Mouse (Mus musculus): Measurements from ENCODE around the gene Gstm1. TPM values are rescaled to one million over a fixed set of nuclear protein-coding genes. Genes with fewer than 3 reads are reported as not detected.
A peak's percentile ranks its signal among the peaks of the same experiment; 100 is the strongest.
"Not testable (repeated sequence)": the region's sequence is repeated elsewhere in the genome, so short reads cannot be mapped to it uniquely, and the experiment has no call there.

The Gstm1 gene
- total RNA-seq, 2 experiments from 2014 or later, result 279 to 320 TPM

- no peak for DNase-seq (ENCODE audit: low spot score in 2 of 2)
These were observed 532 bp upstream of the Gstm1 start for GRCm38 (mm10) chr3:108018190-108018820.

DNA sequence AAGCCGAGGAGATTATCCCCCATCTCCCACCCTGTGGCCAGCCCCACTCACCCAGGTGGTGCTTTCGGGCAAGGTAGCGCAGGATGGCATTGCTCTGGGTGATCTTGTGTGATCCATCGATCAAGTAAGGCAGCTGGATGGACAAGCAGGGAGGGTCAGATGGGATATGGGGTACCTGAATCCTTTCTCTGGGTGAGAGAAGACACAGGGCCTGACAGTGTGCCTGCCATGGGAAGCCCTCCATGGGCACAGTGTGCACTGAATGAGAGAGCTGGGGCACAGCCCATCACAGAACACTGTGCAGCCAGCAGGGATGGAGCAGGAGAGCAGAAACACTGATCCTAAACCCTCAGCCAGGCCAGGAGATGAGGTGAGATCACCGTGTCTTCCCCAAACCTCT lies 1.3 kb downstream of the Gstm1 start:
- not testable (repeated sequence) for DNase-seq (ENCODE audit: low spot score in 2 of 2)

DNA sequence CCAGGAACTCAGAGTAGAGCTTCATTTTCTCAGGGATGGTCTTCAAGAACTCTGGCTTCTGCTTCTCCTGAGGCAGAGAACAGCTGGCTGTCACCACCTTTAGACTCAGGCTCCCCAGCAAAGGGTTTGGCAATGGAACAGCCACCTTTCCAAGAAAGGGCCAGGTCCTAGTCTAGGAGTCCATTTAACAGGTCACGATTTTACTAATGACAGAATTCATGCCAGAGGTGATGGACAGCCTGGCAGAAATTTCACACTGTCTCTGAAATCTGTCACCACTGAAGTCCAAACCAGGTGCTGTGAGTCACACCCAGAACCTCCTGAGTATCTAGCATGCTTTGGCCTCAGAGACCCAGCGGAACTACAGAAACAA lies 2.8 kb downstream of the Gstm1 start:
- no peak for DNase-seq (ENCODE audit: low spot score in 2 of 2)

DNA sequence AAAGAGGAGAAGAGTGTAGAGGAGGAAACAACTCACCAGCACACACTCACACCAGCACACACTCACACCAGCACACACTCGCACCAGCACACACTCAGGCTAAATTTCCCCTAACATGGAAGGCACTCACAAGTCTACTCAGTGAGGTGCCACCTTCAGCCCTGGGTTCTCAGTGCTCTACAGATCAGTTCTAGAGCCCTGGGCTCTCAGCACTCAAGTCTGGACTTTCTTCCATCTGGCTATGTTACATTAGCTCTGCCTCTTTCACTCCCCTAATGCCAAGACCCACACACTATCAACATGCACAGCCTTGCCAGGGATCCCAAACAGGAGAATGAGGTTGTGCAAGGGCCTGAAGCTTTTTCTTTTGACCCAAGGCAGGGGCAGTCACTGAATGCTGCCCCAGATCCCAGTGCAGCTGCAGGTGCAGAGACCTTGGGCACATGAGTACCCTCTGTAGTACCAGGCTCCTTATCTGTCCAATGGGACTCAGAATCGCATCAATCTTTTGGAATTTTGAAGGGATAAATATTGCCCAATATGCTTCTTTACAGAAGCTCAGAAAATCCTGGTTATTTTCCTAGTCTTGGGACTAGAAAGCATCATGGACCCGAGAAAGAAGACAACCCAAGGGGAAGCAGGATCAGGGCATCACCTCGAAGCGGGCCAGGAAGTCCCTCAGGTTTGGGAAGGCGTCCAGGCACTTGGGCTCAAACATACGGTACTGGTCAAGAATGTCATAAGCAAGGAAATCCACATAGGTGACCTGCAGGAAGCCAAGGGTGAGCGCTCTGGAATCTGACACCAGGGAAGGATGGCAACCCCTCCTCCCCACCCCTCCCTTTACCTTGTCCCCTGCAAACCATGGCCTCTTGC lies 3.4 kb downstream of the Gstm1 start:
- no peak for DNase-seq (ENCODE audit: low spot score in 2 of 2)

DNA sequence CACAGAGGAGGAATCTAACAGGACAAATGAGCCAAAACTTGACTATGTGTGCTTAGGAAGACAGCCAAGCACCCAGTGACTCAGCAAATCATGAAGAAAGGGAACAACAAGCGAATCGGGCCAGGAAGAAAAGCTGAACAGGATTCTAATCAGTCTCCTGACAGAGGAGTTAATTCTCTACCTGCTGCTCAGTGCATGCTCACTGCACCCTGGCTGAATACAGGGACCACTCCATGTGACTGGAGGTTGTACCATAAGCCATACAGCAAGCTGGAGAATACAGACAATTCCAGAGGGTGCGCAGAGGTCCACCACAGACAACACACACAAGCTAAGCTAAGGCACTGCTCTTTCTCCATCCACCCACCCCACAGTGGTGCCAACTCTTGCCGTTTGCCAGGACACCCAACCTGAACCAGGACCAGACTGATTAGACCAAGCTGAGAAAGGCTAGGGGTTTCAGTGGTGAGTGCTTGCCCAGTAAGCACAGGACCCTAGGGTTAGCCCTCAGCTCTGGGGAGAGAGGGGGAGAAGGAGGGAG lies 4.4 kb downstream of the Gstm1 start:
- peak; percentile 67 to 81 for DNase-seq (ENCODE audit: low spot score in 2 of 2)

GRCm38 (mm10) chr3:108011558-108011957 lies 6.2 kb downstream of the Gstm1 start:
- no peak for DNase-seq (ENCODE audit: low spot score in 2 of 2)

DNA sequence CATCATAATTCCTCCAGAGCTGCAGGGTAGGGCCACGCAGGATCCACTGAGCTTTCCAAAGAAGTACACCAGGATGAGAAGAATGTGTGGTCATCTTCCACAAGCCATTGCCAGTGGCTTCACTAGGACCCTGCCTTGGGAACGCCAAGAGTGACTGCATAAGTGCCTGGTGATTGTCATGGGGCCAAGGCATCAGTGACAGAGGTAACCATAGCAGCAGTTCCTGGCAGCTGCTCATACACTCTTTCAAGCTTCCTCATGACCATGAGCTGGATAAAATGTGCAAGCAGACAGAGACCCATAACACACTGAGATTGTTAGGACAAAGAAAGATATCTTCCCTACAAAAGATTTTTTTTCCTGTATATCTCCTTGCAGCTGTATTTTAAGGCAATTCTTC lies 7.5 kb downstream of the Gstm1 start:
- DNase-seq (ENCODE audit: low spot score in 2 of 2), result no peak

GRCm38 (mm10) chr3:108002021-108002420 lies 15.8 kb downstream of the Gstm1 start:
- no peak for DNase-seq (ENCODE audit: low spot score in 2 of 2)

DNA sequence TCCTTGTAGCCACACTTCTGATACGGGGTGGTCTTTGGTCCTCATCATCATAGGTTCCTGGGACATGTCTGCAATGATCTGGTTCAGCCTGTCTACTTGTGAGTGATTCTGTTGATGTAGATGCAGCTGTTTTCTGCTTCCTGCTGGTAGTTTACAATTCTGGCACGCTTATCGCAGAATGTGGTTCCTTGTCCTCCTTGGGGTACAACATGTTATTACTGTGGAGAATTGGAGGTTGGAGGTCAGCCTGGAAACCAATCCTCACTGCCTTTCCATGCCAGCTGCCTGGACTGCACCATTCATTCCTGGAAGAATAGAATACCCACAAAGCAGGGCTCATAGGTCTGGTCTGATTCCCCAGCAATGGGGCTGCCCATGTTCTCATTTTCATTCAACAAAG lies 18.3 kb downstream of the Gstm1 start:
- no peak for DNase-seq (ENCODE audit: low spot score in 2 of 2)

DNA sequence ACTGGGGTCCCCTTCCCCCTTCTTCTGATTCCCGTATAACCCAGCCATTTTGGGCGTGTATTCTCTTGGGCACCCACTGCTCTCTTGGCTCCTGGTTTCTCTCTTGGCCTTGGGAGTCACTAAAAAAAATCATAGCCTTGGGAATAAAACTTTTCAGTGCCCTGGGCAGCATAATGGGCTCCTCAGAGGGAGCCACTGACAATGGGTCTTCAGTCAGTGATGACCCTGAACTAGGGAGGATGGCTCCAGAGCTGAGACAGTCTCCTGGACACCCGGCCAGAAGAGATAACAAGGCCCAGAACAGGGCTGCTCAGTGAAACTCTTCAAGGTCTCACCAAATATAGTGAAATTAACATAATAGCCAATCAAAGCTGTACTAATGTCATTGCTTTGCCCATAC lies 19.2 kb downstream of the Gstm1 start:
- DNase-seq (ENCODE audit: low spot score in 2 of 2), result no peak

GRCm38 (mm10) chr3:107996576-107996975 lies 21.2 kb downstream of the Gstm1 start:
- no peak for DNase-seq (ENCODE audit: low spot score in 2 of 2)

- DNase-seq (ENCODE audit: low spot score in 2 of 2), result not testable (repeated sequence)
These were observed 21.8 kb downstream of the Gstm1 start for GRCm38 (mm10) chr3:107995974-107996373.

DNA sequence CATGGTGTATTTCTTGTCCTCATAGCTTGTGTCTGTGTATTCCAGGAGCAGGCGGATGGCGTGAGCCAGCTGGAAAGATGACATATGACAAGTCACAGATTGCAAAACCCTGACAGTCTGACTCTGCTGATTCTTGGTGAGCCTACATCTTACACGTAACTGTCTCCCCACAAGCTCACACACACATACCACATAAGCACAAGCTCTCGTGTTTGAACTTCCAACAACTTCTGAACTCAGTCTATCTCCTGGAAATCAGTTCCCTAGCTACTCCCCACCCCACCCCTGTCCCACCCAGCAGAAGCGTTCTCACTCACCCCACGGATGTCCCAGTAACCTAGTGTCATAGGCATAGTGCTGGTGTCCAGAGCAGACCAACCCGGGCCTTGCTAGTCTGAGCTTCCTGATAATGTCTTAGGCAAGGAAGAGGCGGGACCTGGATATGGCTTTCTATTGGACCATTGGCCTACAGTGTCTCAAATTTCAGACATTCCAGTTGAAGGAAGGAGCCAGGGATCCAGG lies 31.7 kb downstream of the Gstm1 start, which contains the start of gene Gstm2:
TSS of gene Gstm2 (minus strand) at position 413 of the 522 bp plus-strand sequence.
- no peak for DNase-seq (ENCODE audit: low spot score in 2 of 2)

DNA sequence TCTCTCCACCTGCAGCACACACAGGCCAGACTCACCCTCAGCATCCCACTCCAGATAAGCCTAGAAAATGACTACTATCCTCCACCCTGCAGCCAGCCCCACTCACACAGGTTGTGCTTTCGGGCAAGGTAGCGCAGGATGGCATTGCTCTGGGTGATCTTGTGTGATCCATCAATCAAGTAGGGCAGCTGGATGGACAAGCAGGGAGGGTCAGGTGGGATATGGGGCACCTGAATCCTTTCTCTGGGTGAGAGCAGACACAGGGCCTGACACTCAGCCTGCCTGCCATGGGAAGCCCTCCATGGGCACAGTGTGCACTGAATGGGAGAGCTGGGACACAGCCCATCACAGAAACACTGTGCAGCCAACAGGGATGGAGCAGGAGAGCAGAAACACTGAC lies 32.6 kb downstream of the Gstm1 start:
- not testable (repeated sequence) for DNase-seq (ENCODE audit: low spot score in 2 of 2)

DNA sequence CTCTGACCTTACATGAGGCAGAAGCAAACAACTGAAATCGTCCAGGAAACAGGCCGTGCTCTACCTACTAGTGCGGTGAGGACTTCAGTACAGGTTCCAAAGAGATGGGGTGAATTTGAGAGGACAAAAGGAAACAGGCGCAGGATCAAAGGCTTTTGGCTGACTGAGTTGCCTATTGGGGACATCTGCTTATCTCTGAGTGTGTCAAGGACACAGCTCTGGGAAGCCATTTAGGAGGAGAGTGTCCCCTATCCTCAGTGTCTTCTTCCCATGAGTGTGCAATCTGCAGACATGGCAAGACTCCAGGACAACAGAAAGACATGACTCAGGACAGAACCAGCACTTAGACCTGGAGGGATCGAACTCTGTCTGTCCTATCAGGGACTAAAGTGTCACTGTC lies 33.3 kb downstream of the Gstm1 start:
- no peak for DNase-seq (ENCODE audit: low spot score in 2 of 2)

DNA sequence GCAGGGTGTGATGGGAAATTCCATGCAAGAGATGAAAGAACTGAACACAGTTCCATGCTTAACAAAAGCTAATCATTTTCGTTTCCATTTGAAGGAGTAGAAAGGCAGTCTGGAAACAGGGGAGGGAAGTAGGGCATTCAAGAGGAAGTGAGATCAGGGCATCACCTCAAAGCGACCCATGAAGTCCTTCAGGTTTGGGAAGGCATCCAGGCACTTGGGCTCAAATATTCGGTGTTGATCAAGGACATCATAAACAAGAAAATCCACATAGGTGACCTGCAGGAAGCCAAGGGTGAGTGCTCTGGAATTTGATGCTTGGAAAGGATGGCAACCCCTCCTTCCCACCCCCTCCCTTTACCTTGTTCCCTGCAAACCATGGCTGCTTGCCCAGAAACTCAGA lies 34.0 kb downstream of the Gstm1 start:
- no peak for DNase-seq (ENCODE audit: low spot score in 2 of 2)

DNA sequence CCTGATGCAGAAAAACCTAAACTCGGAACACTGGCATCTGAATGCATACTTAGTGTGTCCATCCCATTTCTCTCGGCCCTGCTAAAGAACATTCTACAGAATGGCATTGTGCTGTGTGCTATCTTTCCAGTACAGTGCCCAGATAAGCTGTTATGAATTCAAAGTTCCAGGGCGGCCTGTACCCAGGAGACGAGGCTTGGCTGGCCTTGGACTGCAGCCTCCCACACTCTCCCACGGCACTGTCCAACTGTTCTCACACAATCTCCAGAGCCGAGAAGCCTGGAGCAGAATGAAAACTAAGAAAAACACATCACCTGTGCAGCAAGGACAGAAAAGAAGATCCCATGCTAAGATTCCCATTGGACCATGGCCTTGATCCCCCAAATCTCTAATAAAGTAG lies 35.0 kb downstream of the Gstm1 start:
- DNase-seq (ENCODE audit: low spot score in 2 of 2), result peak in 1 of 2 experiments; percentile 18

DNA sequence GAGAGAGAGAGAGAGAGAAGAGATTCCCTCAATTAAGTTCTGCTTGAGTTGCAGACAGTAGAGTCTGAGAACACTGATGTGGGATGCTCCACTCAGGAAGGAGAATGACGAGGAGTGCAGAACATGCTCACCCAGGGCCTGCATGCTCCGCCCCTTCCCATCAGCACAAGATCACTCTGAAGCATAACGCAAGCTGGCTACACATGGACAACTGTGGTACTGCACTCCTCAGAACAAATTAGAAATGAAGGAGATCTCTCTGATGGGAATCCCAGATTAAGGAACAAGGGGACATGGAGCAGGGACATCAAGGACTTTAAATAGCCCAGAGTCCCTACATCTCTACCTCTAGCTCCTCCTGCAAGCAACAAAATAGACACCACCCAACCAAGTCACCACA lies 36.5 kb downstream of the Gstm1 start:
- no peak for DNase-seq (ENCODE audit: low spot score in 2 of 2)

- DNase-seq (ENCODE audit: low spot score in 2 of 2), result no peak
These were observed 40.1 kb downstream of the Gstm1 start for GRCm38 (mm10) chr3:107977691-107978090.

DNA sequence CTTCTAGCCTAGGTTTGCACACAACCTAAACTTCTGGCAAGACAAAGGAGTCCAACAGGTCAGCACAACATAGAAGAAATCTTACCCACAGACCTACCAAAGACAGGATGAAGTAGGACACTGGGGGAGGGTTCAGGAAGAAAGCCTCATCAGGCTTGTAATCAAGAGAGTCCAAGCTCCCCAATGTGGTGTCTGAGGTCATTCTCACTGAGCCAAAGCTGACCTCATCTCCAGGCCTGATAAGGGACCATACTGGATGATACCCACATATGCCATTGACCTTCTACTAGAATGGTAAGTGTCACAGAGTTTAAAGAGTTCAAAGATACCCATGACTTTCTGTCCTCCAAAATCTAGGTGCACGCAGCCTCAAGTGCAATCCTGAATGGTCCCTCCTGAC lies 43.5 kb downstream of the Gstm1 start:
- DNase-seq (ENCODE audit: low spot score in 2 of 2), result no peak

DNA sequence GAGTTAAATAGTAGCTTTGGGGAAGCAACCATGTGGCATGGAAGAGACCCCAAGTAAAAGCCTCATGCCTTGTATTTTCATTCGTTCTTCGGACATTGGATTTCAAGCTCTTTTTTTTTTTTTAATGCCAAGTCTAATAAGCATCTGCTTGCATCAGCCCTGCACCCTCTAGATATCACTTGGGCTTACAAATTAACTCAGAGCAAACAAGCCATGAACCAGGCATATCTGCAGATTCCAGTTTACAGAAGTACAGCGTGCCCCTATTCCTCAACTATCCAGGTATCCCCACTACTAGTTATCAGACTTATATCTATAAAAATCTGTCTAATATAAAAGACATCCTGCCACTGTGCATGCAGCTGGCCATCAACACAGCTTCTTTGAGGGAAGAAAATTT lies 45.7 kb downstream of the Gstm1 start:
- DNase-seq (ENCODE audit: low spot score in 2 of 2), result no peak

DNA sequence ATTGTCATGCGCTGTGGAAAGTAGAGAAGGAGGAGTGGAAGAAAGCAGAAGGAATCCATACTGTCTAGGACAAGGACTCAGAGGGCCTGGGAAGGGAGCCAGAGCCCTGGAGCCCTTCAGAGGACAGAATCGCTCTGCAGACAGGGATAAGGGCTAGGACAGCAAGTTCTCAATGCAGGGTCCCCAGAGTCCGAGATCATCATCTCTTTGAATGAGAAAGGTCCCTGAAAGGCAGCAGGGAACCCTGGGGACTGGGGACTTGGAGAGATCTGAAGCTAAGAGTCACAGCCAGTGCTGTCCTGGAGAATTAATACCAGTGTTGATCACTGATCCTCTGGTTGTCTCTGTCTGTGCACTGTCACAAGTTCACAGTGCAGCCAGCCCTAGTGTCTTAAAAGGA lies 46.7 kb downstream of the Gstm1 start:
- DNase-seq (ENCODE audit: low spot score in 2 of 2), result not testable (repeated sequence)
